Mouse (Mus musculus) C2C12 (cell line): ENCODE measurements at regions not wholly inside any gene's neighbourhood (a gene's known extent, or its start where the extent isn't known, plus 50 kb on each side); places are given as distances from the start of the nearest gene placed in this dataset.

Experiments used
- CTCF ChIP-seq: IDR thresholded peaks from one replicate; pipeline ENCODE4 v1.5.1; 2011; ENCODE audit not compliant: control insufficient read depth, insufficient read depth, insufficient read length
- MAX ChIP-seq: IDR thresholded peaks from one replicate; pipeline ENCODE4 v1.6.1; 2011; ENCODE audit warnings: mild to moderate bottlenecking, control low read depth
- USF1 ChIP-seq: IDR thresholded peaks from one replicate; pipeline ENCODE4 v1.6.1; 2011; ENCODE audit warnings: low read depth, mild to moderate bottlenecking, control low read depth, moderate library complexity

DNA sequence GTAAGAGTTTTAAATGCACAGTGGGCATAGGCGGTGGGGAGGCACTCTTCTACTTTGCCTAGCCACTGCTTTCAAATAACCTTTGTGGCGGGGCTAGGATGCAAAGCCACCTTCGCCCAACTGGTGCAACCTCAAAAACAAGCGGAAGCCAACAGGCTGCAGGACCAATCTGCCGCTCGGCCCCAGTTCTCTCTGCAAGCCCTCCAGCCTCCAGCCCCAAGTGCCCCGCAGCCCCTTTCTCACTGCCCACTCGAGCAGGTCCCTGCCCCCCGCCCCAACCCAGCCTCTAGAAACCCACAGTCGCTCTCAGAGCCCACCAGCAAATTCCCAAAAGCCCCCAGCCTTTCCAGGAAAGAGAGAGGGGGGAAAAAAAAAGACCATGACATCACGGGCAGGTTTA lies 89.6 kb upstream of the Ssbp2 start:
- TF ChIP-seq CTCF, result no peak
- TF ChIP-seq USF1, result no peak
- no peak for TF ChIP-seq MAX
